Mouse (Mus musculus): Measurements from ENCODE around the gene Ntm. TPM values are rescaled to one million over a fixed set of nuclear protein-coding genes. Genes with fewer than 3 reads are reported as not detected.

The Ntm gene
- polyA plus RNA-seq, 1 experiment from 2014 or later, result 39.6 TPM

DNA sequence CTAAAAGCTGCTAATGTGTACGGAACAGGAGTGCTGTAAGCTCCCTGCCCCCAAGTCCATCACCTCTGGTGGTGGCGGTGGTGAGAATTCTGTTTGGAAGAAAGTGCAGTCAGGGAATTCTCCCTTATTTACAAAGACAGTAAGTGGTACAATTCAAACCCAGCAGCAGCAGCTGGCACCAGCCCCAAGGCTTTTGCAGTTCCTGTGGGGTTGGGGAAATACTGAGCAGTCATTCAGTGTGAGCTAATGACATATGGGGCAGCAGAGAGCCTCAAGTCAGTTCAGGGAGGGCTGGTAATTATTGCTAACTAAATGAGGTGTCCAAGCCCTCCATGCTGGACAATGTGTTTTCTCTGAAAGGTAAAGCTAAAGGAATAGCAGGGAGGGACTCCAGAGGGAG is 446.3 kb downstream of the Ntm start:
- no peak overlapping the region for H3K4me3 ChIP-seq
- H3K9ac ChIP-seq, result no peak overlapping the region
- H3K27me3 ChIP-seq (replicated peaks), result no peaks in the 10 kb centered on the region
- 0 out of 2 replicates have a peak, but pooled peaks cover 4% of the 10 kb centered on the region for H3K4me1 ChIP-seq
- H3K4me2 ChIP-seq, result no peak overlapping the region
- H3K36me3 ChIP-seq, result no peaks in the 10 kb centered on the region
- H3K27ac ChIP-seq (replicated peaks), result no peak overlapping the region
- WGBS, result 71% methylated on average over 2 of the region's 2 CpGs
- H3K9me3 ChIP-seq, result no peaks in the 10 kb centered on the region
- ATAC-seq (ENCODE audit: extremely low read depth, insufficient number of reproducible peaks, low FRiP score, low TSS enrichment), result no peak

DNA sequence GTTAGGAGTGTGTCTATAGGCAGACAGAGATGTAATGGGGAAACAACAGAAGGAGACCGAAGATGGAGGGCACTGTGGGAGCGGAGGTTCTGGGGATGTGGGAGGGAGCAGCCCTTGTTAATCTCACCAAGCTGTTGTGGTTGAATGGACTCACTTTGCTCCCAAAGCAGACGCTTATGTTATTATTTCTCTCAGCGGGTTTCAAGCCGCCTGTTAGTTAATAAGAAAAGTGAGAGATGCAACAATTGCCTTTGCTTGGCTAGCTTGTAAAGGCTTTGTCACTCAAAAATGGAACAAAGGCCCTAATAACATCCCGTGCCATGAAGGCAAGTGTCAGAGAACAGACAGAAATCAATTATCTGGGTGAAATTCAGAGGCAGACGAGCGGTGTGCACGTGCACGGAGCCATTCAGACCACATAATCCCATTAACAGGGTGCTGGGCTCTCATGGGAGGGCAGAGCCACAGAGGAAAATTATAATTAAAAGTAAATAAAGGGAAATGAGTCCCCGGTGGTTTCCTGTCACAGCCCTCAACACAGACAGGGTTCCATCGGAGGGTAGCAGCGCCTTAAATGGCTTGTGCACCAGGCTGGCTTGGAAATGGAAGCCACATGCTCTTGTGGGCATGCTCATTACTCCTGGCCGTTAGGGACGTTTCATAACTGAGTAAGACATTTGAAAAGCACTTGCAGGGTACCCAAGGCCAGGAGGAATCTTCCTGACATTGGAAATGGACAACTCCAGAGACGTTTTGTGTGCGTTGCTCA is 448.2 kb downstream of the Ntm start:
- H3K4me1 ChIP-seq, result 0 out of 2 replicates have a peak, but pooled peaks cover 4% of the 10 kb centered on the region
- H3K9ac ChIP-seq, result no peak overlapping the region
- ATAC-seq (ENCODE audit: extremely low read depth, insufficient number of reproducible peaks, low FRiP score, low TSS enrichment), result no peak
- H3K27me3 ChIP-seq (replicated peaks), result no peaks in the 10 kb centered on the region
- 82% methylated on average over 17 of the region's 17 CpGs for WGBS
- H3K27ac ChIP-seq (replicated peaks), result no peak overlapping the region
- no peaks in the 10 kb centered on the region for H3K9me3 ChIP-seq
- no peak overlapping the region for H3K4me3 ChIP-seq
- H3K36me3 ChIP-seq, result no peaks in the 10 kb centered on the region
- no peak overlapping the region for H3K4me2 ChIP-seq

DNA sequence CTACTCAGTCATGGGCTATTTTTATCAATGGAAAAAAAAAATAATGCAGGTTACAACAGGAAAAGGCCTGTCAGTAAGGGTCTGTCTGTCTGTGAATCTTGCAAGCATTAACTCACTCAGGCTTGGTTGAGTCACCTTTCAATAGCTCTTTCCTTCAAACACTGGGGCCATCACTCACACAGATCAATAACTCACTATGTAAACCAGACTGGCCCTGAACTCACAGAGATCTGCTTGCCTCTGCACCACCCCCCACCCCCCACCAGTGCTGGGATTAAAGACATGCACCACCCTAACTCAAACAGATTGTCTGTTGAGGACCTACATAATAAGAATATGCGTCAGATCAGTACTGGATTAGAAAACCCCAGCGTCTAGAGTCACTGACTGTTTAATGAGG is 466.9 kb downstream of the Ntm start:
- 38% methylated on average over 2 of the region's 2 CpGs for WGBS

DNA sequence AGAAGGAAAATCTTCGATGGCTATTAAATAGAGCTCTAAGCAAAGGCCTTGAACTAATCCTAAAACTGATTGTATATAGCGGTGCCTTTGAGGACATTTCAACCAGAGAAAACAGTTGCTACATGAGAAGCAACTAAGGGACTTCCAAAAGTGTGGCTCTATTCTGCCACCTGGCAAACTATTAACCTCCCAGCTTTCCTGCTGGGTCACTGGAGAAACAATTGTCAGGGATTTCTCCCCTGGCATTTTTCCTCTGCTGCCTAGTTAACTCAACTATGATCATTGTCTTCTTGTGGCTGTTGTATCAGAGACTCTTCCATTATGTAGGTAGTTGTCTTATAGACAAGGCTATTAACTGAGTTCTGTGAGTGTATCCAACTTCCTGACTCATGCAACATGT is 480.7 kb downstream of the Ntm start:
- Histone ChIP-seq H3K4me3 (no peak overlapping the region), H3K27me3 (replicated peaks) (no peaks in the 10 kb centered on the region), H3K9me3 (no peaks in the 10 kb centered on the region), H3K9ac (no peak overlapping the region), H3K36me3 (no peaks in the 10 kb centered on the region), H3K27ac (replicated peaks) (no peak overlapping the region), H3K4me1 (no peaks in the 10 kb centered on the region), H3K4me2 (no peak overlapping the region)
- WGBS, result 81% methylated on average over 2 of the region's 2 CpGs
- no peak for ATAC-seq (ENCODE audit: extremely low read depth, insufficient number of reproducible peaks, low FRiP score, low TSS enrichment)

More for the DNA sequence above, 466.9 kb downstream of the Ntm start:
- Histone ChIP-seq H3K4me3 (no peak overlapping the region), H3K27me3 (replicated peaks) (no peaks in the 10 kb centered on the region), H3K4me2 (no peak overlapping the region), H3K36me3 (no peaks in the 10 kb centered on the region), H3K27ac (replicated peaks) (no peak overlapping the region), H3K4me1 (peaks cover 7% of the 10 kb centered on the region; the same call in 1 of the 2 replicates), H3K9ac (no peak overlapping the region), H3K9me3 (no peaks in the 10 kb centered on the region)
- ATAC-seq (ENCODE audit: extremely low read depth, insufficient number of reproducible peaks, low FRiP score, low TSS enrichment), result no peak

DNA sequence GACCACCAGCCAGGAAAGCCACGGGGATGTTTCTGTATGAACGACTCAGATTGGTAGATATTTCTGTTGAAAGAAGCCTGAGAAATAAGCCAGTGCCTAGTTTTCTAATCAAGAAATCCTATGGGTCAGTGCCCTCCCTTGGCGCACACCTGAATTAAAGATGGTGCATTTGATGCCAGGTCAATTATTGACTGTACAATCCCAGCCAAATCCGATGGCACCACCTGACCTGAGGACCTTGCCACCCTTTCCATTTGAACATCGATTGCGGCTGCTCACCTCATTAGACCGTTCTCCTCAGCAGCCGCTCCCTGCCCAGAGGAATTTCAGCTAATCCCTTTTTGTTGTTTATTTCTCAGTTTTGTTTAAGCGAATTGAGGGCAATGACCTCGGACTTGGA is 483.9 kb downstream of the Ntm start:
- no peak for ATAC-seq (ENCODE audit: extremely low read depth, insufficient number of reproducible peaks, low FRiP score, low TSS enrichment)
- Histone ChIP-seq H3K9me3 (no peaks in the 10 kb centered on the region), H3K4me3 (no peak overlapping the region), H3K27me3 (replicated peaks) (no peaks in the 10 kb centered on the region), H3K4me2 (no peak overlapping the region), H3K4me1 (no peaks in the 10 kb centered on the region), H3K27ac (replicated peaks) (no peak overlapping the region), H3K9ac (no peak overlapping the region), H3K36me3 (no peaks in the 10 kb centered on the region)
- 71% methylated on average over 10 of the region's 10 CpGs for WGBS

DNA sequence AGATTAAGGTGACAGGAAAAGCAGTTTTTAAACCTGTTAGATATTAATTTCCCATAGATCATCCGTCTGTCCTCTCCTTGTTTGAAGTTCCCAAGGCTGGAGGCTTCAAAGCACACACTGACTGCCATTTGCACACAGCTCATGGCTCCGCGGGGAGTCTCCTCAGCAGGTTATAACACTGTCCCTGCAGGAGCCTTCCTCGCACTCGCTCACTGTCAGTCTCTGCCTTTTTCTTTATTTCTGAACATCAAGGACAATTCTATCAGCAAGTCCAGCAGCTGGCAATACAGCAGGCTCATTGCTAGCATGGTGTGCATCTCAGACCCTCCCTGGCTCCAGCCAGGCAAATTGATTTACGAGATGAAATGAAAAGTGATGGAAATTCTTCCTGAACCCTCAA is 485.7 kb downstream of the Ntm start:
- no peak for ATAC-seq (ENCODE audit: extremely low read depth, insufficient number of reproducible peaks, low FRiP score, low TSS enrichment)
- WGBS, result 37% methylated on average over 6 of the region's 6 CpGs
- no peak overlapping the region for H3K27ac ChIP-seq (replicated peaks)
- H3K27me3 ChIP-seq (replicated peaks), result no peaks in the 10 kb centered on the region
- H3K9me3 ChIP-seq, result no peaks in the 10 kb centered on the region
- H3K9ac ChIP-seq, result no peak overlapping the region
- H3K4me2 ChIP-seq, result no peak overlapping the region
- H3K4me1 ChIP-seq, result no peaks in the 10 kb centered on the region
- no peaks in the 10 kb centered on the region for H3K36me3 ChIP-seq
- no peak overlapping the region for H3K4me3 ChIP-seq

DNA sequence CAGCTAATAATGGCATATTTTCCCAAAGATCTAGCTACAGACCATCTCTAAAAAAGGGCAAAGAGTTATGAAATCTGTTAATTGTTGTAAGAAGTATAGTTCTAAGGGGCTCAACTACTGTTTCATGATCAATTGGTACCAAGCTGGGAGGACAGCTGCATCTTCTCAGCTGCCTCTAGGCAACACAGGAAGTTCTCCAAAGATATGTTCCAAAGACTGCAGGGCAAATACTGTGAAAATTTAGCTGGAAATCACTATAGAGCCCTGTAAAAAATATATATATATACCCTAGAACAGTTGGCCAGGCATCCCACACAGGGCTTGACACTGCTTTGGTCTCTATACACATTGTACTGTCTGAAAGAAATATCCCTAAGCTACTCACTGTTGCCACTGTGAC is 489.5 kb downstream of the Ntm start:
- Histone ChIP-seq H3K27ac (replicated peaks) (no peak overlapping the region), H3K27me3 (replicated peaks) (no peaks in the 10 kb centered on the region), H3K4me3 (no peak overlapping the region), H3K9ac (no peak overlapping the region), H3K4me2 (no peak overlapping the region), H3K36me3 (no peaks in the 10 kb centered on the region), H3K4me1 (no peaks in the 10 kb centered on the region), H3K9me3 (no peaks in the 10 kb centered on the region)
- no peak for ATAC-seq (ENCODE audit: extremely low read depth, insufficient number of reproducible peaks, low FRiP score, low TSS enrichment)

DNA sequence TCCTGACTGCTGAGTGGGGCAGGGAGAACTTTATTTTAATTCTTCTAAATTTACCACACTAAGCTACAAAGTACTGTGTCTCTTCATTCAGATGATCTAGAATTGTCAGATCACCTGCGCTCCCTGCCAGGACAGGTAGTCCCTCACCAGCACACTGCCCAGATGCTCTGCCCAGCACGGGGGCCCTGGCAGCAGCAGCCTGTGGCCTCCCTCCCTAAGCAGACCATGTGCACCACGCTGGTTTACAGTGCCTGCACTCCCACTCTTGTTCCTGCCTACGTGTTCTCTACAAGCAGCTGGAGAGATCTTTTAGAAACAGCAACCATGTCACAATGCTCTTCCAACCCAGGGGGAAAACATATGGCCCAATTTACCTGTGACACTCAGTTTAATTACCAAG is 490.7 kb downstream of the Ntm start:
- WGBS, result 57% methylated on average over 4 of the region's 4 CpGs
- no peaks in the 10 kb centered on the region for H3K4me1 ChIP-seq
- H3K4me3 ChIP-seq, result no peak overlapping the region
- no peak overlapping the region for H3K27ac ChIP-seq (replicated peaks)
- H3K9ac ChIP-seq, result no peak overlapping the region
- ATAC-seq (ENCODE audit: extremely low read depth, insufficient number of reproducible peaks, low FRiP score, low TSS enrichment), result no peak
- H3K27me3 ChIP-seq (replicated peaks), result no peaks in the 10 kb centered on the region
- no peaks in the 10 kb centered on the region for H3K9me3 ChIP-seq
- H3K4me2 ChIP-seq, result no peak overlapping the region
- no peaks in the 10 kb centered on the region for H3K36me3 ChIP-seq

DNA sequence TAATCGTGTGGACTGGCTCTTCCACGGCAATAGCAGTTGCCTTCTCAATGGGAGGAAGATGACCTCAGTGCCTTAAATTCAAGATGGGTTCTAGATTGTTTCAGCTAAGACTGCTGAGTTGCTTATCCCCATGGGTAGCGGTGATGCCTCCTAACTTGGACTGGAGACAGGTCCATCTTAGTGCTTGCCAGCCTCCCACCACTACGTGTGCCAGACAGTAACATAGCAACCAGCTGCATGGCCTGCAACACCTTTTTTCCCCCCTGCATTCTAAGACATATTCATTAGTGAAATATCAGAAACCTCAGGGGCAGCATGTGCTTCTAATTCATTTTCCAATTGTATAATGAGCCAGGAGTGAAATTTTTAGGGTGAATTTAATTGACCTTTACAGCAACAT is 498.2 kb downstream of the Ntm start:
- no peak overlapping the region for H3K4me2 ChIP-seq
- no peak overlapping the region for H3K27ac ChIP-seq (replicated peaks)
- H3K9ac ChIP-seq, result no peak overlapping the region
- H3K27me3 ChIP-seq (replicated peaks), result no peaks in the 10 kb centered on the region
- WGBS, result 75% methylated on average over 4 of the region's 4 CpGs
- H3K9me3 ChIP-seq, result no peaks in the 10 kb centered on the region
- ATAC-seq (ENCODE audit: extremely low read depth, insufficient number of reproducible peaks, low FRiP score, low TSS enrichment), result no peak
- H3K4me1 ChIP-seq, result peaks cover 5% of the 10 kb centered on the region; the same call in 1 of the 2 replicates
- H3K36me3 ChIP-seq, result no peaks in the 10 kb centered on the region
- H3K4me3 ChIP-seq, result no peak overlapping the region

DNA sequence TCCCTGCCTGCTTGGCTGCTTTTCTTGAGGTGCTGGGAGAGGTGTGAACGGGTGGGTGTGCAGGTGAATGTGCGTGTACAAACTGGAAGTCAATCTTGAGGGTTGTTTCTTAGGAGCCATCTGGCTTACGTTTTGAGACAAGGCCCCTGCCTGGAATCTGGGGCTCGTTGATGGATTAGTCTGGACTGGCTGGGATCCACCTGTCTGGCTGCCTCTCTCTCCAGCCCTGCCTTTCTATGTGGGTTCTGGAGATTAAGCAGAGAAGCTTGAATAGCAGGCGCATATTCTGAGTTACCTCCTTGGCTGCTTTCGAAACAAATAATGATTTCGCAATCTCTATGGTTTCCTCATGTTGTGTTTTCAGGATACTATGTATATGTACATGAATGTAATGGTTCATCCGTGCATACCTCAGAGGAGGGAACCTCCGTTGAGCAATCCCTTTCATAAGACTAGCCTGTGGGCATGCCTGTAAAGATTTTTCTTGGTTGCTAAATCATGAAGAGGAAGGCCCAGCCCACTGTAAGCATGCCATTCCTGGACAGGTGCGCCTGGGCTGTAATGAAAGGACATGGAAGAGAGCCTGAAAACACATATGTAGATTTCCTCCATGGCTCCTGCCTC is 499.9 kb downstream of the Ntm start:
- Histone ChIP-seq H3K27me3 (replicated peaks) (no peaks in the 10 kb centered on the region), H3K36me3 (no peaks in the 10 kb centered on the region), H3K27ac (replicated peaks) (no peak overlapping the region), H3K9ac (no peak overlapping the region), H3K9me3 (no peaks in the 10 kb centered on the region), H3K4me1 (peaks cover 17% of the 10 kb centered on the region), H3K4me3 (no peak overlapping the region), H3K4me2 (no peak overlapping the region)
- no peak for ATAC-seq (ENCODE audit: extremely low read depth, insufficient number of reproducible peaks, low FRiP score, low TSS enrichment)
- 70% methylated on average over 10 of the region's 10 CpGs for WGBS

DNA sequence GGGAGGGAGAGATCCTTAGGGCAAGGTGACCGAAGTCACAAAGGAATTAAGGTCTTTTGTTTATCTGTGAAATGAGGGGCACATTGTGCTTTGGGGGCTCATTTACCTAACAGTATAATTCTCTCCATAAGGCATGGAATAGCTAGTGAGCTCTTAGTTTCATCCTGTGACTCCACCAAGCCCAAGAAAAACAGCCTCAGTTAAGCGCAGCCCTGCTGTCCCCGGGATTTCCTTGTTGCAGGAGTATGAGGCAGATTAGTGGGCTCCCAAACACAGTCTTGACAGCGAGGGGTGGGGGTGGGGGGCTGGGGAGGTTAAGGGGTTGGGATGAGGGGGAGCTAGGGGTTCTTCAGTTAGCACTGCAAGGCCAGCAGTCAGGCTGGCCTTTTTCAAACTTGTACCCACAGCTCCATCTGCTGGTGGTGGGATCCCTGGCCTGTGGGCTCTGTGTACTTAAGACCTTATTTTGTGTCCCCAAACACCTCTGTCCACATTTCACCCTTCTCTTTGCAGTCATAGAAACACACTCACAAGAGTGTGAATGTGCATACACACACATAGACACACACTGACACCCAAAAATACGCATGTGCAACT is 504.9 kb downstream of the Ntm start:
- H3K9ac ChIP-seq, result 0 out of 2 replicates have a peak overlapping the region, but pooled peaks have one; percentile 47
- ATAC-seq (ENCODE audit: extremely low read depth, insufficient number of reproducible peaks, low FRiP score, low TSS enrichment), result no peak
- peaks cover 18% of the 10 kb centered on the region for H3K4me1 ChIP-seq
- no peak overlapping the region for H3K27ac ChIP-seq (replicated peaks)
- H3K27me3 ChIP-seq (replicated peaks), result no peaks in the 10 kb centered on the region
- H3K9me3 ChIP-seq, result no peaks in the 10 kb centered on the region
- whole genome bisulfite sequencing, result 13% methylated on average over 5 of the region's 5 CpGs
- H3K36me3 ChIP-seq, result no peaks in the 10 kb centered on the region
- H3K4me2 ChIP-seq, result peak overlapping the region; percentile 20; the same call in 1 of the 2 replicates
- H3K4me3 ChIP-seq, result no peak overlapping the region
